Mouse (Mus musculus) limb, embryonic 14.5 days (tissue): ENCODE results near the gene Ube2v1. TPM values are rescaled to one million over a fixed set of nuclear protein-coding genes. Genes with fewer than 3 reads are reported as not detected.
"Not testable (repeated sequence)": the region's sequence is repeated elsewhere in the genome, so short reads cannot be mapped to it uniquely, and the experiment has no call there.

Source experiments
- ATAC-seq: fragments of 200-750 bp; cut with Nextera tagmentation; 2 replicates; pipeline ENCODE4 v1.8.0; 2017; ENCODE audit warnings: low read depth, moderate number of reproducible peaks, moderate TSS enrichment; ENCODE audit not compliant: low FRiP score
- DNase-seq: peaks from one replicate; pipeline ENCODE4 v3.0.0-alpha.2; 2015; ENCODE audit warnings: low spot score
- H3K27ac ChIP-seq: fragments of 300-500 bp; sonication (generic); replicated peaks from 2 replicates; pipeline ENCODE4 v1.5.1; 2014; ENCODE audit warnings: low read depth, mild to moderate bottlenecking, low read length, moderate library complexity, mixed read lengths
- H3K27me3 ChIP-seq: fragments of 300-500 bp; sonication (generic); 2 replicates; pipeline ENCODE4 v1.6.1; 2014; ENCODE audit warnings: low read length, mixed read lengths; ENCODE audit not compliant: control insufficient read depth, insufficient read depth
- H3K36me3 ChIP-seq: fragments of 300-500 bp; sonication (generic); 2 replicates; pipeline ENCODE4 v1.6.1; 2014; ENCODE audit warnings: mild to moderate bottlenecking, low read length, moderate library complexity, mixed read lengths; ENCODE audit not compliant: control insufficient read depth, insufficient read depth
- H3K4me1 ChIP-seq: fragments of 300-500 bp; sonication (generic); 2 replicates; pipeline ENCODE4 v1.6.1; 2014; ENCODE audit warnings: antibody characterized with exemption, low read length, mixed read lengths; ENCODE audit not compliant: control insufficient read depth, insufficient read depth
- H3K4me2 ChIP-seq: fragments of 300-500 bp; sonication (generic); replicated peaks from 2 replicates; pipeline ENCODE4 v1.6.1; 2014; ENCODE audit warnings: low read depth, mild to moderate bottlenecking, low read length, moderate library complexity; ENCODE audit not compliant: severe bottlenecking
- H3K4me3 ChIP-seq: fragments of 300-500 bp; sonication (generic); replicated peaks from 2 replicates; pipeline ENCODE4 v1.5.1; 2014; ENCODE audit warnings: low read length
- H3K9ac ChIP-seq: fragments of 300-500 bp; sonication (generic); 2 replicates; pipeline ENCODE4 v1.6.1; 2014; ENCODE audit warnings: mild to moderate bottlenecking, low read depth, low read length, moderate library complexity; ENCODE audit not compliant: severe bottlenecking
- H3K9me3 ChIP-seq: fragments of 300-500 bp; sonication (generic); 2 replicates; pipeline ENCODE4 v1.6.1; 2016; ENCODE audit warnings: low read length; ENCODE audit not compliant: control insufficient read depth
- POLR2A ChIP-seq: fragments of 200-500 bp; IDR thresholded peaks from 2 replicates; pipeline ENCODE4 v1.8.0; 2012; ENCODE audit warnings: inconsistent platforms, mild to moderate bottlenecking, moderate library complexity, borderline replicate concordance; ENCODE audit not compliant: insufficient read depth, insufficient read length; ENCODE audit errors: extremely low read depth
- WGBS: fragments of 180-500 bp; shearing (Covaris S2); extraction: QIAGEN DNeasy Blood & Tissue Kit; methylation state at CpG from one replicate; pipeline ENCODE4 v1.1.7; 2014; 5-methylcytosine and 5-hydroxymethylcytosine counted together
- polyA plus RNA-seq, 2 experiments: library from polyadenylated mRNA; depleted of rRNA in 1 of 2; stranded (reverse) in 1 of 2; unstranded in 1 of 2; fragments of >200 nt; fragmentation: Nextera tagmentation in 1 of 2; extraction: Ambion mirVana in 1 of 2; gene quantifications; 2 replicates each; pipeline versions ENCODE4 v1.2.1 to v1.2.3; 2012 to 2014

Gene Ube2v1
- polyA plus RNA-seq, 2 experiments: 137 to 270 TPM

DNA sequence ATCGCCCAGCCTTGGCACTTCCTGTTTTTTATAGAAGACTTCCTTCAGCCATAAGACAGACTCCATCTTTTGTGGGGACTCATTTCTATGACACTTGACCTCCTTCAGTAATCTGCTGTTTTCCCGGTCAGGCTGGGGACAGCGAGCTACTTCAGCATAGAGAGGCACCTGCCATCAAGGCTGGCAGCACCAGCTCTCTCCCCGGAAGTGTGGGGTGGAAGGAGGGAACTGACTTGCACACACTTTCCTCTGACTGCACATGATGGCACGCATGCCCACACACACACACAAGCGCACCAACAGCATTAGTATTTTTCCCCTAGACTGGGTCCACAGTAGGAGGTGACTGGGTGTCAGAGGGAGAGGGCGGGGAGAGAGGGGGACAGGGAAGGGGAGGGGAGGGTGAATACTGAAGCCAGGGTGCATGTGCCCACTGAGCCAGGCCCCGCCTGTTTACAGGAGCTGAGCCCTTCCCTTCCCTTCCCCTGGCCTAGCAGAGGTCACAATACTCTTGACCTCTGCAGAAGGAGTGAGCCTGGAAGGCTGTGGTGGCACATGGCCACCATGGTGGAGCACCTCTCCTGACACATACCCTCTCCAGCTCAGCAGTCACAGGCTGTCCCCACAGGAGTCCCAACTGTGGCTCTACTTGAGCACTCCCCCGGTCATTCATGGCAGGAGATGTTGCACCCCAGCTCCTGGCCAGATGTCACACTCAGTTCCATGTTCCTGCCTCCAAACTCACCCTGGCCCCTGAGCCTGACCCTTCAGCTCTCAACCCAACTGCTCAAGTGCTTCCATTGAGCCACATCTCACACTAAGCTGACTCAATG, 10.4 kb downstream of the Ube2v1 start:
- H3K4me2 ChIP-seq: no peak overlapping the region
- H3K4me1 ChIP-seq: no peaks in the 10 kb centered on the region
- H3K27me3 ChIP-seq: no peaks in the 10 kb centered on the region
- no peak for TF ChIP-seq POLR2A
- H3K4me3 ChIP-seq: no peak overlapping the region
- no peak overlapping the region for H3K9ac ChIP-seq
- no peak overlapping the region for H3K27ac ChIP-seq
- no peaks in the 10 kb centered on the region for H3K9me3 ChIP-seq
- no peak for ATAC-seq
- no peak for DNase-seq
- H3K36me3 ChIP-seq: peaks cover 25% of the 10 kb centered on the region
- WGBS: 89% methylated on average over 9 of the region's 9 CpGs

DNA sequence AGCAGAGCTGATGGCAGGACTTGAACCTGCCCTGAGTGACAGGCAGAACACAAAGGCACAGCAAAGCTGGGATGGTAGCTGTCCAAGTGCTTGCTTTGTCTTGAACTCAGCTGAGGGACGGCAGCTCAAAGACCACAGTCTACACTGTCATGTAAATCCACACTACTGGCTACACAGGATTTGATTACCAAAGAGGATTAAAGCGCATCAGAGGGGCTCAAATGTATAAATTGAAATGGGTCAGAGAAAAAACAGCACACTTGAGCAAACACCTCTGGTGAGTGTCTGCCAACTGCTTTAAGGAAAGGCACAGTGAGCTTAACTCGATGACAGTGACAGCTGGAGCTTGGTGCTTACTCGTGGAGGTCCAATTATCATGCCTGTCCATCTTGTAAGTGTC, 14.4 kb downstream of the Ube2v1 start:
- Histone ChIP-seq H3K27me3 (no peaks in the 10 kb centered on the region), H3K9me3 (no peaks in the 10 kb centered on the region), H3K4me2 (no peak overlapping the region), H3K4me3 (no peak overlapping the region), H3K27ac (no peak overlapping the region), H3K4me1 (no peaks in the 10 kb centered on the region), H3K9ac (no peak overlapping the region), H3K36me3 (peaks cover 58% of the 10 kb centered on the region)
- no peak for ATAC-seq
- no peak for DNase-seq
- TF ChIP-seq POLR2A: no peak
- 82% methylated on average over 4 of the region's 4 CpGs for WGBS

- Histone ChIP-seq H3K4me1 (no peaks in the 10 kb centered on the region), H3K27ac (no peak overlapping the region), H3K36me3 (peaks cover 60% of the 10 kb centered on the region), H3K4me2 (no peak overlapping the region), H3K27me3 (no peaks in the 10 kb centered on the region), H3K9me3 (no peaks in the 10 kb centered on the region), H3K4me3 (no peak overlapping the region), H3K9ac (no peak overlapping the region)
- ATAC-seq: no peak
- no peak for DNase-seq
- 95% methylated on average over 3 of the region's 3 CpGs for WGBS
- no peak for TF ChIP-seq POLR2A
Measured at GRCm38 (mm10) chr2:167617034-167617433, 14.9 kb downstream of the Ube2v1 start.

GRCm38 (mm10) chr2:167613335-167613734, 18.6 kb downstream of the Ube2v1 start:
- H3K27me3 ChIP-seq, H3K9me3 ChIP-seq, H3K4me3 ChIP-seq, H3K27ac ChIP-seq, H3K4me2 ChIP-seq, H3K9ac ChIP-seq, DNase-seq, H3K4me1 ChIP-seq, ATAC-seq: not testable (repeated sequence)
- 94% methylated on average over 7 of the region's 7 CpGs for WGBS
- peaks cover 74% of the 10 kb centered on the region for H3K36me3 ChIP-seq

- Histone ChIP-seq H3K4me2 (no peak overlapping the region), H3K27ac (no peak overlapping the region), H3K4me3 (no peak overlapping the region), H3K4me1 (no peaks in the 10 kb centered on the region), H3K9ac (no peak overlapping the region), H3K27me3 (no peaks in the 10 kb centered on the region), H3K9me3 (no peaks in the 10 kb centered on the region), H3K36me3 (peaks cover 75% of the 10 kb centered on the region)
- WGBS: 95% methylated on average over 13 of the region's 14 CpGs
- TF ChIP-seq POLR2A: no peak
- ATAC-seq (no peak), DNase-seq (no peak)
Measured at GRCm38 (mm10) chr2:167612122-167612521, 19.8 kb downstream of the Ube2v1 start.
